Mouse (Mus musculus) stomach, postnatal 0 days (tissue): ENCODE measurements around the gene Tacc3. TPM values are rescaled to one million over a fixed set of nuclear protein-coding genes. Genes with fewer than 3 reads are reported as not detected.

Experiments used
- ATAC-seq: fragments of 200-750 bp; cut with Nextera tagmentation; 2 replicates; pipeline ENCODE4 v1.8.0; 2017; ENCODE audit not compliant: low FRiP score, low TSS enrichment
- DNase-seq: peaks from one replicate; pipeline ENCODE4 v3.0.0-alpha.2; 2016; ENCODE audit warnings: low spot score
- H3K27ac ChIP-seq: fragments of 300-500 bp; sonication (generic); replicated peaks from 2 replicates; pipeline ENCODE4 v1.5.1; 2014; ENCODE audit warnings: mild to moderate bottlenecking, control low read depth
- H3K27me3 ChIP-seq: fragments of 300-500 bp; sonication (generic); 2 replicates; pipeline ENCODE4 v1.6.1; 2014; ENCODE audit warnings: low read length; ENCODE audit not compliant: control insufficient read depth, insufficient read depth
- H3K36me3 ChIP-seq: fragments of 300-500 bp; sonication (generic); 2 replicates; pipeline ENCODE4 v1.6.1; 2014; ENCODE audit warnings: low read length, mixed read lengths; ENCODE audit not compliant: control insufficient read depth, insufficient read depth
- H3K4me1 ChIP-seq: fragments of 300-500 bp; sonication (generic); replicated peaks from 2 replicates; pipeline ENCODE4 v1.6.1; 2014; ENCODE audit warnings: antibody characterized with exemption; ENCODE audit not compliant: control insufficient read depth, insufficient read depth
- H3K4me2 ChIP-seq: fragments of 300-500 bp; sonication (generic); replicated peaks from 2 replicates; pipeline ENCODE4 v1.6.1; 2014; ENCODE audit warnings: low read depth, mild to moderate bottlenecking, control low read depth, moderate library complexity
- H3K4me3 ChIP-seq: fragments of 300-500 bp; sonication (generic); 2 replicates; pipeline ENCODE4 v1.5.1; 2014; ENCODE audit warnings: low read depth, low read length, control low read depth
- H3K9ac ChIP-seq: fragments of 300-500 bp; sonication (generic); 2 replicates; pipeline ENCODE4 v1.6.1; 2014; ENCODE audit warnings: mild to moderate bottlenecking, low read length, control low read depth, mixed read lengths
- H3K9me3 ChIP-seq: fragments of 300-500 bp; sonication (generic); 2 replicates; pipeline ENCODE4 v1.6.1; 2016; ENCODE audit warnings: low read length; ENCODE audit not compliant: control insufficient read depth
- CTCF ChIP-seq: IDR thresholded peaks from 2 replicates; pipeline ENCODE4 v1.5.1; 2016; ENCODE audit warnings: antibody characterized with exemption, low read depth, mild to moderate bottlenecking, moderate library complexity
- EP300 ChIP-seq: optimal IDR thresholded peaks from 2 replicates; pipeline ENCODE3; 2016; ENCODE audit warnings: antibody characterized with exemption
- WGBS: fragments of 180-500 bp; shearing (Covaris S2); extraction: QIAGEN DNeasy Blood & Tissue Kit; methylation state at CpG from one replicate; pipeline ENCODE4 v1.1.7; 2014; 5-methylcytosine and 5-hydroxymethylcytosine counted together
- polyA plus RNA-seq: library from polyadenylated mRNA; unstranded; fragments of >200 nt; fragmentation: Nextera tagmentation; extraction: Ambion mirVana; gene quantifications from 2 replicates; pipeline ENCODE4 v1.2.1, GENCODE M21; 2015

The Tacc3 gene
- polyA plus RNA-seq, 1 experiment from 2014 or later = 44.0 TPM

DNA sequence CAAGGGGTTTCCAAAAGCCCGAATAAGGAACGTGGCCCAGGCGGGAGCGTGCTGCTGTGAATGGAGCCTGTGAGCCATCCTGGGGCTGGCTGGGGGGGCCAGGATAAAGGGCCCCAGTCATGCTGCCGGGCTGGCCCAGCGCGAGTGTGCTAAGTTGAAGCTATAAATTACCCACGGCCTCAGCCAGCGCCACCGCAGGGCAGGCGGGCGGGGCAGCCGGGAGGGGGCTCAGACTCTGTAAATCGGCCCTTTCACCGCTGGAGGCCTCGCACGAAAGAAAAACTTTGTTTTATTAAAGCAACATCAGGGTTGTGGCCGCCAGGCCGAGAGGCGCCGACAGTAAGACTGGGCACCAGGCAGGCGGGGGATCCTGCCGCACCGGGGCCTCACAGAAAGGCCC lies 34.5 kb downstream of the Tacc3 start:
- Histone ChIP-seq H3K4me3 (no peak overlapping the region), H3K36me3 (no peaks in the 10 kb centered on the region), H3K4me2 (peak overlapping the region; percentile 32), H3K4me1 (peaks cover 17% of the 10 kb centered on the region), H3K27ac (peak overlapping the region; percentile 82), H3K9me3 (no peaks in the 10 kb centered on the region), H3K9ac (peak overlapping the region; percentile 56; the same call in 1 of the 2 replicates), H3K27me3 (no peaks in the 10 kb centered on the region)
- TF ChIP-seq EP300 (peak; percentile 32), CTCF (peak; percentile 14; the same call in 1 of the 2 replicates)
- DNase-seq (peak; percentile 70), ATAC-seq (peak; percentile 36; the same call in 1 of the 2 replicates)
- 10% methylated on average over 24 of the region's 24 CpGs for WGBS

- TF ChIP-seq CTCF (no peak), EP300 (no peak)
- H3K4me2 ChIP-seq = peak overlapping the region; percentile 89; the same call in 1 of the 2 replicates
- no peak for ATAC-seq
- no peak for DNase-seq
- H3K27ac ChIP-seq = peak overlapping the region; percentile 75
- H3K36me3 ChIP-seq = no peaks in the 10 kb centered on the region
- WGBS = 40% methylated on average over 9 of the region's 9 CpGs
- no peak overlapping the region for H3K9ac ChIP-seq
- H3K27me3 ChIP-seq = no peaks in the 10 kb centered on the region
- H3K9me3 ChIP-seq = no peaks in the 10 kb centered on the region
- peaks cover 20% of the 10 kb centered on the region for H3K4me1 ChIP-seq
- H3K4me3 ChIP-seq = no peak overlapping the region
These were observed 36.5 kb downstream of the Tacc3 start for GRCm38 (mm10) chr5:33694461-33694847.

GRCm38 (mm10) chr5:33694848-33695717 lies 37.2 kb downstream of the Tacc3 start:
- ATAC-seq (peak; percentile 62), DNase-seq (peak; percentile 79)
- TF ChIP-seq CTCF (no peak), EP300 (no peak)
- Histone ChIP-seq H3K4me1 (peaks cover 20% of the 10 kb centered on the region), H3K4me2 (peak overlapping the region; percentile 89), H3K9ac (peak overlapping the region; percentile 71), H3K4me3 (peak overlapping the region; percentile 44), H3K27me3 (no peaks in the 10 kb centered on the region), H3K27ac (peak overlapping the region; percentile 91), H3K36me3 (no peaks in the 10 kb centered on the region), H3K9me3 (no peaks in the 10 kb centered on the region)
- WGBS = 4% methylated on average over 66 of the region's 71 CpGs

DNA sequence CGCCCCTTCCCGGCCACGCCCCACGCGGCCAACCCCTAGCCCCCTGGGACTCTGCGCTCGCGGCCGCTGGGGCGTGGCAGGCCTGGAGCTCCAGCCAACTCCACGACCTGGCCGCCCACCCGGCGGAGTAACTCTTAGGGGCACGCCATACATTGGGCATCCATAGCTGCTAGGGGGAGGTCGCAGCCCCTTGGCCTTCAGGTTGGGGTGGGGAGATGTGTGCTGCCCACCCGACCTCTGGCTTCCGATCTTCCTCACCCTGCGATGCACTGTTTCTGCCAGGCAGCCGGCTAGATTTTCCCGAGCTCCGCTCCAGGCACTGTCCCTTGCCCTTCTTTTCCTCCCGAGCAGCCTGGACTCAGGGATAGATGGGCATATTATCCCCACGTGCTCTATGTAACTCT lies 37.8 kb downstream of the Tacc3 start:
- H3K9me3 ChIP-seq = no peaks in the 10 kb centered on the region
- peak overlapping the region; percentile 71 for H3K9ac ChIP-seq
- H3K4me3 ChIP-seq = peak overlapping the region; percentile 44
- ATAC-seq (0 out of 2 replicates have a peak, but pooled peaks have one; percentile 2), DNase-seq (no peak)
- H3K27me3 ChIP-seq = no peaks in the 10 kb centered on the region
- peaks cover 20% of the 10 kb centered on the region for H3K4me1 ChIP-seq
- H3K27ac ChIP-seq = peak overlapping the region; percentile 91
- H3K4me2 ChIP-seq = peak overlapping the region; percentile 89
- 9% methylated on average over 24 of the region's 24 CpGs for WGBS
- H3K36me3 ChIP-seq = no peaks in the 10 kb centered on the region
- TF ChIP-seq CTCF = no peak
- no peak for TF ChIP-seq EP300

DNA sequence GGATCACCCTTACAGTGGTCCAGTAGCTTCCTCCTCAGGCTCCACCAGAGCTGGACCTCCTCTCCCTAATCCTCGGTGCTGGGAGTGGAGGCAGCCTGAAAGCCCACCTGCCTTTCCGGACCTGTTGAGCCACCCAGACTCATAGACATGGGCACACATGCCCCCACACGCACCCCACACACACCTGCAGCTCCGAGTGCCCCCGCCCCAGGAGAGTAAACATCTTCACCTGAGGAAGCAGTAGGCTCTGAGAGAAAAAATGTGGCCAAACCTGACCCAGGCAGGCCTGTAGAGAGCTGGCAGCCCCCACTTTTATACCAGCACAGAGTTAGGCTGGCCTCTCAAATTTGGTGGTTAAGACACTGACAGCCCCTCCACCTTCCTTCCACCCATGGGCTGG lies 38.5 kb downstream of the Tacc3 start:
- H3K36me3 ChIP-seq = no peaks in the 10 kb centered on the region
- H3K4me3 ChIP-seq = no peak overlapping the region
- TF ChIP-seq CTCF = no peak
- TF ChIP-seq EP300 = no peak
- no peak overlapping the region; the same call in 1 of the 2 replicates for H3K4me2 ChIP-seq
- peak overlapping the region; percentile 91 for H3K27ac ChIP-seq
- H3K4me1 ChIP-seq = peaks cover 20% of the 10 kb centered on the region
- no peak overlapping the region for H3K9ac ChIP-seq
- WGBS = 59% methylated on average over 5 of the region's 5 CpGs
- peak; percentile 73 for DNase-seq
- ATAC-seq = peak; percentile 31; the same call in 1 of the 2 replicates
- H3K27me3 ChIP-seq = no peaks in the 10 kb centered on the region
- no peaks in the 10 kb centered on the region for H3K9me3 ChIP-seq

GRCm38 (mm10) chr5:33697534-33697933 lies 39.6 kb downstream of the Tacc3 start:
- whole genome bisulfite sequencing = 67% methylated on average over 1 of the region's 1 CpGs
- peak overlapping the region; percentile 91 for H3K27ac ChIP-seq
- no peak overlapping the region for H3K4me2 ChIP-seq

More at GRCm38 (mm10) chr5:33697534-33697933, 39.6 kb downstream of the Tacc3 start:
- TF ChIP-seq EP300 (no peak), CTCF (no peak)
- Histone ChIP-seq H3K36me3 (no peaks in the 10 kb centered on the region), H3K4me1 (peaks cover 18% of the 10 kb centered on the region), H3K9ac (no peak overlapping the region), H3K9me3 (no peaks in the 10 kb centered on the region), H3K27me3 (no peaks in the 10 kb centered on the region), H3K4me3 (no peak overlapping the region)
- ATAC-seq = no peak
- DNase-seq = no peak
